Mouse (Mus musculus): ENCODE results near the gene Fgf22.

GRCm38 (mm10) chr10:79805636-79806035 is 50.8 kb downstream of the Fgf22 start:
- TF ChIP-seq CTCF (IDR thresholded peaks at IDR 0.05; ENCODE audit: borderline replicate concordance, insufficient read depth, low read length): no peak
- no peak for TF ChIP-seq POLR2A (IDR thresholded peaks at IDR 0.05; ENCODE audit: low read depth, low read length)
